Comparison of ENCODE assay signal across 19 mouse cellular contexts in the genomic region with DNA sequence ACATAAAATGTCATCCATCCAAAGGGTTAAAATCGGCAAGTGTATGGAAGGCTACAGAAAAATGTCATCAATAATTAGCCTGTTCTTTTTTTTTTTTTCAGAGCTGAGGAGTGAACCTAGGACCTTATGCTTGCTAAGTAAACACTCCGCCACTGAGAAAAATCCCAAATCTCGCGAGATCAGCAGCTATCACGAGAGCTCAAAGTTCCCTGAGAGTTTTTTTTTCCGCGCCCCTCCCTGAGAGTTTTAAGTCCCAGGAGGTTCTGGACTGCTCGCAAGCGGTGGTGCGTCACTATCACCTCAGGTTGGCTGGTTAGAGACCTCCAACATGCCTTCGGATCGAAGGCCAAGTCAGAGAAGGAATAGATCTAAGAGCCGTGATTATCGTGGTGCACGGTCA. TPM values are rescaled to one million over a fixed set of nuclear protein-coding genes. Genes with fewer than 3 reads are reported as not detected.
A peak's percentile ranks its signal among the peaks of the same experiment; 100 is the strongest.
DNase-seq lines count a peak whose midpoint lies in the region; TF ChIP-seq lines count a peak whose summit lies in the region.
"Had no signal": no experiment of that assay in that cellular context is flagged by ENCODE, and none has a peak within 500 bp of the region (broad histone marks: within the 10 kb centered on the region; RNA-seq: fewer than 3 reads in every experiment).

A gene (plus strand): TSS at position 234 of the 400 bp plus-strand sequence.

- H3K36me3 ChIP-seq in ES-Bruce4 (ENCODE audit: control insufficient read depth, insufficient read depth, low read length, poor library complexity, severe bottlenecking): no peaks in the 10 kb centered on the region
- H3K36me3 ChIP-seq: embryonic facial prominence, embryonic 12.5 days; forebrain, embryonic 15.5 days; heart, embryonic 13.5 days; hindbrain, embryonic 15.5 days had no signal

- TF ChIP-seq CTCF in ES-Bruce4 (IDR thresholded peaks at IDR 0.05; ENCODE audit: low read depth, low read length): no peak

- no peak for TF ChIP-seq EP300 in ES-Bruce4 (IDR thresholded peaks at IDR 0.05; ENCODE audit: insufficient read depth, low read depth, low read length)

- peak; percentile 0 for DNase-seq in lung, postnatal 14 days
- DNase-seq in lung, postnatal 36 days: no peak
- DNase-seq in R1 (ENCODE audit: low read depth, low spot score) (peak; percentile 91), adipocyte (ENCODE audit: low spot score) (no peak)
- DNase-seq in testis, postnatal 14 days (ENCODE audit: low spot score): peak; percentile 76
- no peak for DNase-seq in thymus, postnatal 4 days
- DNase-seq: adrenal gland, adult 2 months; adrenal gland, postnatal 36 days; cerebellum, adult 8-10 months; cerebellum, postnatal 14 days; gastrocnemius, postnatal 10 days had no signal

- H3K9ac ChIP-seq in ES-Bruce4 (ENCODE audit: low read depth, poor library complexity, severe bottlenecking): peak within 1 kb of the TSS; percentile 34
- H3K9ac ChIP-seq: embryonic facial prominence, embryonic 12.5 days; forebrain, embryonic 15.5 days; heart, embryonic 13.5 days; hindbrain, embryonic 15.5 days had no signal

- H3K4me3 ChIP-seq in ES-Bruce4 (ENCODE audit: low read depth, low read length): peak within 1 kb of the TSS; percentile 90
- H3K4me3 ChIP-seq: embryonic facial prominence, embryonic 12.5 days; forebrain, embryonic 15.5 days; heart, embryonic 13.5 days; hindbrain, embryonic 15.5 days had no signal

- H3K27me3 ChIP-seq in ES-Bruce4 (ENCODE audit: control insufficient read depth, insufficient read depth, low read length, poor library complexity, severe bottlenecking): no peaks in the 10 kb centered on the region
- H3K27me3 ChIP-seq: CH12.LX; embryonic facial prominence, embryonic 12.5 days; forebrain, embryonic 15.5 days; heart, embryonic 13.5 days; hindbrain, embryonic 15.5 days had no signal

- no peaks in the 10 kb centered on the region for H3K9me3 ChIP-seq in ES-Bruce4 (replicated peaks; ENCODE audit: control insufficient read depth, insufficient read depth, low read length, poor library complexity, severe bottlenecking)
- H3K9me3 ChIP-seq: embryonic facial prominence, embryonic 12.5 days; forebrain, embryonic 15.5 days; heart, embryonic 13.5 days; hindbrain, embryonic 15.5 days had no signal

- H3K27ac ChIP-seq in ES-Bruce4 (ENCODE audit: insufficient read depth, low read length): no peak within 1 kb of the TSS
- H3K27ac ChIP-seq: embryonic facial prominence, embryonic 12.5 days; forebrain, embryonic 15.5 days; heart, embryonic 13.5 days; hindbrain, embryonic 15.5 days had no signal

- H3K4me1 ChIP-seq in ES-Bruce4 (ENCODE audit: control insufficient read depth, insufficient read depth, low read length): no peaks in the 10 kb centered on the region
- H3K4me1 ChIP-seq: embryonic facial prominence, embryonic 12.5 days; forebrain, embryonic 15.5 days; heart, embryonic 13.5 days; hindbrain, embryonic 15.5 days had no signal

- TF ChIP-seq POLR2A in ES-Bruce4 (IDR thresholded peaks at IDR 0.05; ENCODE audit: insufficient read depth, low read length): no peak

RNA-seq across cellular contexts. Expression of the gene that starts here (rescaled TPM):
- 12.1 and 13.1 TPM in 2 replicates for polyA plus RNA-seq in ES-Bruce4 (2011; ENCODE audit: insufficient read depth, insufficient read length, low read depth, missing spikeins)
- polyA plus RNA-seq: activated CD4-positive, CD25-positive, alpha-beta regulatory T cell, adult 4 months; adrenal gland, adult 2 months; Patski had no signal

Comparison
In these comparisons a context has a peak if more than half of its experiments do, and no peak if none do; other contexts are left out.
1. DNase-seq: peak in lung, postnatal 14 days (single experiment), R1 (single experiment) and testis, postnatal 14 days (single experiment); none in lung, postnatal 36 days (single experiment), thymus, postnatal 4 days (single experiment) and adipocyte (single experiment).